Mouse (Mus musculus) CH12.LX (cell line): ENCODE results near the gene Gm49342. TPM values are rescaled to one million over a fixed set of nuclear protein-coding genes. Genes with fewer than 3 reads are reported as not detected.
"Not testable (repeated sequence)": the region's sequence is repeated elsewhere in the genome, so short reads cannot be mapped to it uniquely, and the experiment has no call there.

Experiments used
- DNase-seq: peaks from one replicate; pipeline ENCODE4 v3.0.0-alpha.2; 2013; ENCODE audit errors: extremely low read depth
- H3K27ac ChIP-seq: 2 replicates; pipeline ENCODE4 v1.5.1; 2012; ENCODE audit warnings: low read depth, mild to moderate bottlenecking, control low read depth, moderate library complexity; ENCODE audit not compliant: insufficient read depth
- H3K27me3 ChIP-seq: replicated peaks from 2 replicates; pipeline ENCODE3; 2012; ENCODE audit warnings: inconsistent platforms
- H3K36me3 ChIP-seq, 2 experiments: replicated peaks in 1 of 2; 2 replicates each; pipeline versions ENCODE3 to v1.6.1; 2012; ENCODE audit warnings: inconsistent platforms in 1 of 2, low read length in 1 of 2, mild to moderate bottlenecking in 1 of 2, mixed read lengths in 1 of 2, moderate library complexity in 1 of 2; ENCODE audit not compliant: control insufficient read depth in 1 of 2, insufficient read depth in 1 of 2
- H3K4me1 ChIP-seq, 2 experiments: 2 replicates each; pipeline ENCODE4 v1.6.1; 2012; ENCODE audit warnings: inconsistent platforms in 1 of 2, moderate library complexity in 1 of 2; ENCODE audit not compliant: insufficient read depth in 2 of 2, control insufficient read depth in 1 of 2
- H3K4me2 ChIP-seq: 2 replicates; pipeline ENCODE4 v1.6.1; 2012; ENCODE audit warnings: low read depth, mild to moderate bottlenecking, control low read depth; ENCODE audit not compliant: poor library complexity, insufficient read depth, severe bottlenecking
- H3K4me3 ChIP-seq, 3 experiments: fragments of 150-350 bp in 1 of 3; sonication (generic) in 1 of 3; replicated peaks in 1 of 3; 2 replicates each; pipeline versions ENCODE3 to v1.5.1; 2011 to 2012; ENCODE audit warnings: low read depth in 2 of 3, low read length in 2 of 3, mild to moderate bottlenecking in 2 of 3, moderate library complexity in 2 of 3, control low read depth in 1 of 3, improper control_type of control experiment in 1 of 3, inconsistent platforms in 1 of 3, mixed read lengths in 1 of 3; ENCODE audit not compliant: poor library complexity in 1 of 3
- H3K79me2 ChIP-seq: replicated peaks from 2 replicates; pipeline ENCODE4 v1.6.1; 2012; ENCODE audit warnings: mild to moderate bottlenecking, moderate library complexity; ENCODE audit not compliant: control insufficient read depth, poor library complexity, insufficient read depth, severe bottlenecking; ENCODE audit errors: extremely low read depth
- H3K9ac ChIP-seq: 2 replicates; pipeline ENCODE4 v1.6.1; 2012; ENCODE audit warnings: low read depth, mild to moderate bottlenecking, control low read depth, moderate library complexity; ENCODE audit not compliant: insufficient read depth
- H3K9me3 ChIP-seq: replicated peaks from 2 replicates; pipeline ENCODE3; 2012; ENCODE audit warnings: low read length, inconsistent platforms, mixed read lengths
- CHD1 ChIP-seq: IDR thresholded peaks from 2 replicates; pipeline ENCODE4 v1.6.1; 2012; ENCODE audit warnings: low read depth, low read length, improper control_type of control experiment, inconsistent platforms
- CTCF ChIP-seq, 2 experiments: IDR thresholded peaks in 1 of 2; conservative IDR thresholded peaks in 1 of 2; 2 replicates each; pipeline ENCODE4 v1.5.1; 2011 to 2012; ENCODE audit warnings: low read depth in 2 of 2, low read length in 2 of 2, improper control_type of control experiment in 1 of 2, inconsistent platforms in 1 of 2, mild to moderate bottlenecking in 1 of 2, moderate library complexity in 1 of 2
- HCFC1 ChIP-seq: IDR thresholded peaks from 2 replicates; pipeline ENCODE4 v1.6.1; 2012; ENCODE audit warnings: low read depth, mild to moderate bottlenecking, inconsistent platforms, low read length, improper control_type of control experiment
- JUN ChIP-seq: IDR thresholded peaks from 2 replicates; pipeline ENCODE4 v1.6.1; 2011; ENCODE audit warnings: low read depth, mild to moderate bottlenecking, low read length, improper control_type of control experiment, moderate library complexity; ENCODE audit not compliant: insufficient read depth
- MAFK ChIP-seq: IDR thresholded peaks from 2 replicates; pipeline ENCODE4 v1.6.1; 2011; ENCODE audit warnings: low read length, improper control_type of control experiment; ENCODE audit not compliant: insufficient replicate concordance
- MAX ChIP-seq: IDR thresholded peaks from 2 replicates; pipeline ENCODE4 v1.6.1; 2011; ENCODE audit warnings: low read length, improper control_type of control experiment
- MAZ ChIP-seq: IDR thresholded peaks from 2 replicates; pipeline ENCODE4 v1.6.1; 2012; ENCODE audit warnings: low read depth, mild to moderate bottlenecking, inconsistent platforms, low read length, improper control_type of control experiment, moderate library complexity
- MEF2A ChIP-seq: IDR thresholded peaks from 2 replicates; pipeline ENCODE4 v1.6.1; 2014; ENCODE audit warnings: low read depth, mild to moderate bottlenecking, inconsistent platforms, low read length, improper control_type of control experiment, borderline replicate concordance
- MYC ChIP-seq: IDR thresholded peaks from 2 replicates; pipeline ENCODE4 v1.6.1; 2011; ENCODE audit warnings: low read depth, mild to moderate bottlenecking, improper control_type of control experiment, low read length
- NELFE ChIP-seq: IDR thresholded peaks from 2 replicates; pipeline ENCODE4 v1.6.1; 2011; ENCODE audit warnings: low read depth, low read length, improper control_type of control experiment
- NRF1 ChIP-seq: IDR thresholded peaks from 2 replicates; pipeline ENCODE4 v1.6.1; 2014; ENCODE audit warnings: low read depth, mild to moderate bottlenecking, inconsistent platforms, low read length, improper control_type of control experiment, moderate library complexity
- PAX5 ChIP-seq: IDR thresholded peaks from 2 replicates; pipeline ENCODE4 v1.6.1; 2012; ENCODE audit warnings: low read length, inconsistent platforms, mixed read lengths
- POLR2A ChIP-seq: IDR thresholded peaks from 2 replicates; pipeline ENCODE4 v1.6.1; 2011; ENCODE audit warnings: low read depth, mild to moderate bottlenecking, improper control_type of control experiment, low read length
- POLR2AphosphoS2 ChIP-seq: IDR thresholded peaks from 2 replicates; pipeline ENCODE4 v1.6.1; 2011; ENCODE audit warnings: low read depth, low read length, improper control_type of control experiment
- RAD21 ChIP-seq: IDR thresholded peaks from 2 replicates; pipeline ENCODE4 v1.6.1; 2011; ENCODE audit warnings: low read depth, mild to moderate bottlenecking, low read length, improper control_type of control experiment, moderate library complexity
- SIN3A ChIP-seq: IDR thresholded peaks from 2 replicates; pipeline ENCODE4 v1.6.1; 2012; ENCODE audit warnings: low read length, improper control_type of control experiment, inconsistent platforms
- SMC3 ChIP-seq: IDR thresholded peaks from 2 replicates; pipeline ENCODE4 v1.6.1; 2011; ENCODE audit warnings: low read depth, low read length, improper control_type of control experiment
- UBTF ChIP-seq: IDR thresholded peaks from 2 replicates; pipeline ENCODE4 v1.6.1; 2012; ENCODE audit warnings: low read depth, mild to moderate bottlenecking, inconsistent platforms, low read length, improper control_type of control experiment, moderate library complexity
- USF1 ChIP-seq: IDR thresholded peaks from 2 replicates; pipeline ENCODE4 v1.6.1; 2014; ENCODE audit warnings: low read depth, mild to moderate bottlenecking, inconsistent platforms, low read length, improper control_type of control experiment
- ZKSCAN1 ChIP-seq: IDR thresholded peaks from 2 replicates; pipeline ENCODE4 v1.6.1; 2012; ENCODE audit warnings: low read depth, inconsistent platforms, low read length, improper control_type of control experiment, borderline replicate concordance
- ZMIZ1 ChIP-seq: IDR thresholded peaks from 2 replicates; pipeline ENCODE4 v1.6.1; 2012; ENCODE audit warnings: low read depth, mild to moderate bottlenecking, inconsistent platforms, low read length, improper control_type of control experiment
- ZNF384 ChIP-seq: IDR thresholded peaks from 2 replicates; pipeline ENCODE4 v1.6.1; 2012; ENCODE audit warnings: low read depth, low read length, improper control_type of control experiment, inconsistent platforms
- dilution Hi-C: fragments of 300-500 bp; cut with MboI; formaldehyde crosslinking; loops from 2 replicates; pipeline ENCODE4 v1.14.3; 2020; ENCODE audit warnings: low sequenced_read_pairs; ENCODE audit not compliant: extremely low pct_unique_long_range_greater_than_20kb, extremely low pct_ligation_motif_present
- in situ Hi-C: fragments of 300-500 bp; cut with MboI; formaldehyde crosslinking; loops from 3 replicates; pipeline ENCODE4 v1.14.3; 2019; ENCODE audit warnings: low sequenced_read_pairs, low pct_ligation_motif_present, low pct_unique_long_range_greater_than_20kb, mixed read lengths
- polyA plus RNA-seq: library from polyadenylated mRNA; unstranded; fragments of >175 nt; gene quantifications from 2 replicates; pipeline ENCODE4 v1.2.1, GENCODE M21; 2012; ENCODE audit warnings: low read depth; ENCODE audit not compliant: insufficient read length
- total RNA-seq, 2 experiments: library from RNA; depleted of rRNA; stranded (reverse); fragments of 300-350 nt in 1 of 2; fragments of >200 nt in 1 of 2; gene quantifications; 2 replicates each; pipeline ENCODE4 v1.2.3; 2012 to 2014

Gm49342 gene
- total and polyA plus RNA-seq, 3 experiments: 50.6 to 120 TPM; not detected in 1

DNA sequence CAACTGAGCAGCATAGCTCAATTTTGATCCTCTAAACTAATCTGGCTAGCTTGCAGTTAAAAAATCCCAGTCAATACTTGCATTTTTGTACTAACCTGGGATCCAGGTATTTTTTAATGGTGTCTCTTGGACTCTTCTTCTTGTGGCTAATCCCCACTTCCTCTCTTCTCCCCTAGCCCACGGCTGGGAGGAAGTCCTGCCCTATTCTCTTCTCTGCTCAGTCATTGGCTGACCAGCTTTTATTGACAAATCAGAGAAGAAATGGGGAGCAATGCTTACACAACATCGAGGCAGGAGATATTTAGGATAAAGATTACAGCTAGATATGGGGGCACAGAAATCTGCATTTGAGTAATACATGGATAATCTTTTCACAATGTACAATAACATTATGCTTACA lies 5.4 kb upstream of the Gm49342 start (continued):
- TF ChIP-seq JUN (no peak), ZNF384 (no peak), HCFC1 (peak; percentile 56), POLR2AphosphoS2 (no peak), USF1 (no peak), MAX (no peak), RAD21 (no peak), MAFK (no peak), MAZ (no peak), ZKSCAN1 (no peak), NRF1 (no peak), NELFE (peak; percentile 58), UBTF (no peak), PAX5 (no peak), CTCF (conservative IDR thresholded peaks at IDR 0.05 in 1 of 2, IDR thresholded peaks at IDR 0.05 in 1 of 2; ENCODE audit: low read depth in 2 of 2, low read length in 2 of 2) (no peak), ZMIZ1 (no peak), POLR2A (peak; percentile 72)

DNA sequence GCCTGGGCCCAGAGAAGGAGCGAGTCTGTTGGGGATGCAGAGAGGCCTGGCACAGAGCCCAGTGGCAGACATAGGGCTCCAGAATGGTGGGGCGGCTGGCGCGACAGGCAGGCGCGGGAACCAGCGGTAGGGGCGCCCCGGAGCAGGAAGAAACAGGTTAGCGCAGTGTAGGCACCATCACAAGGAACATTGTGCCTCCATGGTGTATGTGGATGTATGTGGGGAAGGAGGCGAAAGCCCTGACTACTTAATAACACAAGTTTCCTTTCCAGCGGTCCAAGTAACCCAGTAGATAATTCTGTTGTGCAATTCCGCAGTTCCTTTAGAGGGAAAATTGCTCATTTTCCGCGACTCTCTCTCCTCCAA lies 334 bp downstream of the Gm49342 start:
- H3K79me2 ChIP-seq, in situ Hi-C loops, H3K9me3 ChIP-seq, H3K4me1 ChIP-seq, dilution Hi-C loops: not testable (repeated sequence)
- H3K9ac ChIP-seq: peak overlapping the region; percentile 80
- peak overlapping the region; percentile 56 for H3K27ac ChIP-seq
- H3K4me3 ChIP-seq: peak overlapping the region; percentile 53 to 96 (median 74)
- H3K36me3 ChIP-seq: peaks cover 9 to 12% of the 10 kb centered on the region in 2 experiments
- DNase-seq: peak; percentile 37
- 0 out of 2 replicates have a peak, but pooled peaks have one; percentile 37 for TF ChIP-seq MYC
- peak; percentile 39; the same call in 1 of the 2 replicates for TF ChIP-seq MEF2A
- TF ChIP-seq SMC3: peak; percentile 0; the same call in 1 of the 2 replicates
- peak; percentile 67 for TF ChIP-seq SIN3A
- TF ChIP-seq HCFC1: peak; percentile 26; the same call in 1 of the 2 replicates
- 0 out of 2 replicates have a peak, but pooled peaks have one; percentile 43 for TF ChIP-seq CHD1
- TF ChIP-seq UBTF: peak; percentile 75; the same call in 1 of the 2 replicates
- 0 out of 2 replicates have a peak, but pooled peaks have one; percentile 34 for TF ChIP-seq MAX
- peak; percentile 0; the same call in 1 of the 2 replicates for TF ChIP-seq ZMIZ1
- peak; percentile 7; the same call in 1 of the 2 replicates for TF ChIP-seq NELFE
- TF ChIP-seq, all 38 proteins: peak for 10; not testable (repeated sequence) for 28
- peak overlapping the region; percentile 89; the same call in 1 of the 2 replicates for H3K4me2 ChIP-seq
- not testable (repeated sequence) for H3K27me3 ChIP-seq
